Mouse (Mus musculus): Measurements from ENCODE around the gene Galp.

- TF ChIP-seq POLR2A (IDR thresholded peaks at IDR 0.05; ENCODE audit: control insufficient read depth, extremely low read depth, insufficient read depth, low read length, poor library complexity), result no peak
- no peak for TF ChIP-seq CTCF (IDR thresholded peaks at IDR 0.05; ENCODE audit: borderline replicate concordance, control insufficient read depth, extremely low read depth, insufficient read depth, low read length, poor library complexity)
These were observed at the start of gene Galp for GRCm38 (mm10) chr7:6196790-6197189.
